Mouse (Mus musculus): ENCODE data around the gene Kif26a. TPM values are rescaled to one million over a fixed set of nuclear protein-coding genes. Genes with fewer than 3 reads are reported as not detected.
A peak's percentile ranks its signal among the peaks of the same experiment; 100 is the strongest.

Kif26a gene
- polyA plus RNA-seq, 1 experiment = 0.98 TPM

GRCm38 (mm10) chr12:112154476-112154875 is 8.5 kb downstream of the Kif26a start:
- no peak overlapping the region for H3K27ac ChIP-seq (ENCODE audit: control insufficient read depth, insufficient read depth, low read depth, low read length)
- peaks cover 6% of the 10 kb centered on the region for H3K4me1 ChIP-seq (ENCODE audit: control insufficient read depth, insufficient read depth, low read length)
- H3K27me3 ChIP-seq (ENCODE audit: control insufficient read depth, insufficient read depth, low read length) = no peaks in the 10 kb centered on the region
- TF ChIP-seq POLR2A (IDR thresholded peaks at IDR 0.05; ENCODE audit: control insufficient read depth, low read depth, low read length) (no peak), CTCF (IDR thresholded peaks at IDR 0.05; ENCODE audit: control insufficient read depth, insufficient read depth, insufficient replicate concordance, low read depth, low read length) (no peak)
- H3K4me3 ChIP-seq (ENCODE audit: control insufficient read depth, low read depth, low read length) = no peak overlapping the region
- no peaks in the 10 kb centered on the region for H3K36me3 ChIP-seq (ENCODE audit: control insufficient read depth, insufficient read depth, low read length)

GRCm38 (mm10) chr12:112155218-112156051 is 9.4 kb downstream of the Kif26a start:
- no peak overlapping the region for H3K4me3 ChIP-seq (ENCODE audit: control insufficient read depth, low read depth, low read length)
- H3K36me3 ChIP-seq (ENCODE audit: control insufficient read depth, insufficient read depth, low read length) = no peaks in the 10 kb centered on the region
- no peak for TF ChIP-seq POLR2A (IDR thresholded peaks at IDR 0.05; ENCODE audit: control insufficient read depth, low read depth, low read length)
- TF ChIP-seq CTCF (IDR thresholded peaks at IDR 0.05; ENCODE audit: control insufficient read depth, insufficient read depth, insufficient replicate concordance, low read depth, low read length) = no peak
- no peak overlapping the region for H3K27ac ChIP-seq (ENCODE audit: control insufficient read depth, insufficient read depth, low read depth, low read length)
- peaks cover 6% of the 10 kb centered on the region for H3K4me1 ChIP-seq (ENCODE audit: control insufficient read depth, insufficient read depth, low read length)
- H3K27me3 ChIP-seq (ENCODE audit: control insufficient read depth, insufficient read depth, low read length) = no peaks in the 10 kb centered on the region

- Histone ChIP-seq H3K27ac (ENCODE audit: control insufficient read depth, insufficient read depth, low read depth, low read length) (no peak overlapping the region), H3K27me3 (ENCODE audit: control insufficient read depth, insufficient read depth, low read length) (no peaks in the 10 kb centered on the region), H3K4me1 (ENCODE audit: control insufficient read depth, insufficient read depth, low read length) (no peaks in the 10 kb centered on the region), H3K4me3 (ENCODE audit: control insufficient read depth, low read depth, low read length) (no peak overlapping the region), H3K36me3 (ENCODE audit: control insufficient read depth, insufficient read depth, low read length) (no peaks in the 10 kb centered on the region)
- TF ChIP-seq POLR2A (IDR thresholded peaks at IDR 0.05; ENCODE audit: control insufficient read depth, low read depth, low read length) (no peak), CTCF (IDR thresholded peaks at IDR 0.05; ENCODE audit: control insufficient read depth, insufficient read depth, insufficient replicate concordance, low read depth, low read length) (no peak)
Observed at GRCm38 (mm10) chr12:112156804-112157203, 10.8 kb downstream of the Kif26a start.

- Histone ChIP-seq H3K4me1 (ENCODE audit: control insufficient read depth, insufficient read depth, low read length) (peaks cover 3% of the 10 kb centered on the region), H3K4me3 (ENCODE audit: control insufficient read depth, low read depth, low read length) (no peak overlapping the region), H3K27me3 (ENCODE audit: control insufficient read depth, insufficient read depth, low read length) (no peaks in the 10 kb centered on the region), H3K27ac (ENCODE audit: control insufficient read depth, insufficient read depth, low read depth, low read length) (no peak overlapping the region), H3K36me3 (ENCODE audit: control insufficient read depth, insufficient read depth, low read length) (no peaks in the 10 kb centered on the region)
- TF ChIP-seq CTCF (IDR thresholded peaks at IDR 0.05; ENCODE audit: control insufficient read depth, insufficient read depth, insufficient replicate concordance, low read depth, low read length) (no peak), POLR2A (IDR thresholded peaks at IDR 0.05; ENCODE audit: control insufficient read depth, low read depth, low read length) (no peak)
Observed at GRCm38 (mm10) chr12:112158246-112158645, 12.2 kb downstream of the Kif26a start.

GRCm38 (mm10) chr12:112158784-112159183 is 12.8 kb downstream of the Kif26a start:
- H3K4me1 ChIP-seq (ENCODE audit: control insufficient read depth, insufficient read depth, low read length) = peaks cover 8% of the 10 kb centered on the region
- TF ChIP-seq CTCF (IDR thresholded peaks at IDR 0.05; ENCODE audit: control insufficient read depth, insufficient read depth, insufficient replicate concordance, low read depth, low read length) = no peak
- no peak for TF ChIP-seq POLR2A (IDR thresholded peaks at IDR 0.05; ENCODE audit: control insufficient read depth, low read depth, low read length)
- H3K27me3 ChIP-seq (ENCODE audit: control insufficient read depth, insufficient read depth, low read length) = no peaks in the 10 kb centered on the region
- no peak overlapping the region for H3K4me3 ChIP-seq (ENCODE audit: control insufficient read depth, low read depth, low read length)
- H3K27ac ChIP-seq (ENCODE audit: control insufficient read depth, insufficient read depth, low read depth, low read length) = no peak overlapping the region
- H3K36me3 ChIP-seq (ENCODE audit: control insufficient read depth, insufficient read depth, low read length) = no peaks in the 10 kb centered on the region

- Histone ChIP-seq H3K4me1 (ENCODE audit: control insufficient read depth, insufficient read depth, low read length) (peaks cover 18% of the 10 kb centered on the region), H3K27ac (ENCODE audit: control insufficient read depth, insufficient read depth, low read depth, low read length) (peak overlapping the region; percentile 51), H3K36me3 (ENCODE audit: control insufficient read depth, insufficient read depth, low read length) (no peaks in the 10 kb centered on the region), H3K27me3 (ENCODE audit: control insufficient read depth, insufficient read depth, low read length) (no peaks in the 10 kb centered on the region), H3K4me3 (ENCODE audit: control insufficient read depth, low read depth, low read length) (no peak overlapping the region)
- no peak for TF ChIP-seq CTCF (IDR thresholded peaks at IDR 0.05; ENCODE audit: control insufficient read depth, insufficient read depth, insufficient replicate concordance, low read depth, low read length)
- TF ChIP-seq POLR2A (IDR thresholded peaks at IDR 0.05; ENCODE audit: control insufficient read depth, low read depth, low read length) = no peak
Observed at GRCm38 (mm10) chr12:112163981-112164839, 18.2 kb downstream of the Kif26a start.

- Histone ChIP-seq H3K27ac (ENCODE audit: control insufficient read depth, insufficient read depth, low read depth, low read length) (0 out of 2 replicates have a peak overlapping the region, but pooled peaks have one; percentile 23), H3K4me1 (ENCODE audit: control insufficient read depth, insufficient read depth, low read length) (peaks cover 18% of the 10 kb centered on the region), H3K36me3 (ENCODE audit: control insufficient read depth, insufficient read depth, low read length) (no peaks in the 10 kb centered on the region), H3K27me3 (ENCODE audit: control insufficient read depth, insufficient read depth, low read length) (no peaks in the 10 kb centered on the region), H3K4me3 (ENCODE audit: control insufficient read depth, low read depth, low read length) (no peak overlapping the region)
- TF ChIP-seq POLR2A (IDR thresholded peaks at IDR 0.05; ENCODE audit: control insufficient read depth, low read depth, low read length) (no peak), CTCF (IDR thresholded peaks at IDR 0.05; ENCODE audit: control insufficient read depth, insufficient read depth, insufficient replicate concordance, low read depth, low read length) (no peak)
Observed at GRCm38 (mm10) chr12:112164840-112165219, 18.8 kb downstream of the Kif26a start.

Measured in testis, adult 2 months (tissue).